Mouse (Mus musculus) ES-Bruce4 (cell line): Measurements from ENCODE around the gene Cd81. TPM values are rescaled to one million over a fixed set of nuclear protein-coding genes. Genes with fewer than 3 reads are reported as not detected.
A peak's percentile ranks its signal among the peaks of the same experiment; 100 is the strongest.

Source experiments
- H3K27ac ChIP-seq: 2 replicates; pipeline ENCODE4 v1.5.1; 2012; ENCODE audit warnings: low read length, inconsistent platforms; ENCODE audit not compliant: insufficient read depth
- H3K27me3 ChIP-seq: 2 replicates; pipeline ENCODE4 v1.6.1; 2012; ENCODE audit warnings: mild to moderate bottlenecking, low read length, inconsistent platforms; ENCODE audit not compliant: control insufficient read depth, poor library complexity, insufficient read depth, severe bottlenecking
- H3K36me3 ChIP-seq: 2 replicates; pipeline ENCODE4 v1.6.1; 2012; ENCODE audit warnings: inconsistent platforms, mild to moderate bottlenecking, low read length, moderate library complexity; ENCODE audit not compliant: control insufficient read depth, poor library complexity, insufficient read depth, severe bottlenecking
- H3K4me1 ChIP-seq: one replicate; pipeline ENCODE4 v1.8.1; 2011; ENCODE audit warnings: low read length; ENCODE audit not compliant: control insufficient read depth, insufficient read depth
- H3K4me3 ChIP-seq: 2 replicates; pipeline ENCODE4 v1.5.1; 2011; ENCODE audit warnings: low read depth, mild to moderate bottlenecking, low read length
- H3K9ac ChIP-seq: 2 replicates; pipeline ENCODE4 v1.6.1; 2012; ENCODE audit warnings: low read depth, mild to moderate bottlenecking, inconsistent platforms; ENCODE audit not compliant: poor library complexity, severe bottlenecking
- H3K9me3 ChIP-seq: replicated peaks from 2 replicates; pipeline ENCODE4 v1.6.1; 2012; ENCODE audit warnings: mild to moderate bottlenecking, low read length, inconsistent platforms; ENCODE audit not compliant: control insufficient read depth, poor library complexity, insufficient read depth, severe bottlenecking
- CTCF ChIP-seq: IDR thresholded peaks from one replicate; pipeline ENCODE4 v1.8.1; 2011; ENCODE audit warnings: low read depth, low read length
- EP300 ChIP-seq: IDR thresholded peaks from 2 replicates; pipeline ENCODE4 v1.6.1; 2011; ENCODE audit warnings: low read depth, low read length; ENCODE audit not compliant: insufficient read depth
- POLR2A ChIP-seq: IDR thresholded peaks from one replicate; pipeline ENCODE4 v1.8.1; 2011; ENCODE audit warnings: low read length; ENCODE audit not compliant: insufficient read depth
- polyA plus RNA-seq: library from polyadenylated mRNA; stranded (reverse); fragments of >200 nt; gene quantifications from 2 replicates; pipeline ENCODE4 v1.2.4, GENCODE M21; 2011; ENCODE audit warnings: low read depth; ENCODE audit not compliant: missing spikeins, insufficient read depth, insufficient read length

Gene Cd81
- polyA plus RNA-seq, 1 experiment: 392 TPM

- H3K27me3 ChIP-seq: no peaks in the 10 kb centered on the region
- no peaks in the 10 kb centered on the region for H3K4me1 ChIP-seq
- no peak for TF ChIP-seq CTCF
- peak; percentile 18 for TF ChIP-seq POLR2A
- 0 out of 2 replicates have a peak, but pooled peaks have one; percentile 2 for TF ChIP-seq EP300
- H3K9ac ChIP-seq: peak within 1 kb of the TSS; percentile 64
- peak within 1 kb of the TSS; percentile 90 for H3K4me3 ChIP-seq
- H3K9me3 ChIP-seq: no peaks in the 10 kb centered on the region
- H3K36me3 ChIP-seq: peaks cover 33% of the 10 kb centered on the region
- peak within 1 kb of the TSS; percentile 77 for H3K27ac ChIP-seq
Observed at GRCm38 (mm10) chr7:143068882-143069591, 16.5 kb downstream of the Cd81 start, which contains the start of gene Tssc4. Gene Tssc4, plus strand, starts transcription at chr7:143069249.

DNA sequence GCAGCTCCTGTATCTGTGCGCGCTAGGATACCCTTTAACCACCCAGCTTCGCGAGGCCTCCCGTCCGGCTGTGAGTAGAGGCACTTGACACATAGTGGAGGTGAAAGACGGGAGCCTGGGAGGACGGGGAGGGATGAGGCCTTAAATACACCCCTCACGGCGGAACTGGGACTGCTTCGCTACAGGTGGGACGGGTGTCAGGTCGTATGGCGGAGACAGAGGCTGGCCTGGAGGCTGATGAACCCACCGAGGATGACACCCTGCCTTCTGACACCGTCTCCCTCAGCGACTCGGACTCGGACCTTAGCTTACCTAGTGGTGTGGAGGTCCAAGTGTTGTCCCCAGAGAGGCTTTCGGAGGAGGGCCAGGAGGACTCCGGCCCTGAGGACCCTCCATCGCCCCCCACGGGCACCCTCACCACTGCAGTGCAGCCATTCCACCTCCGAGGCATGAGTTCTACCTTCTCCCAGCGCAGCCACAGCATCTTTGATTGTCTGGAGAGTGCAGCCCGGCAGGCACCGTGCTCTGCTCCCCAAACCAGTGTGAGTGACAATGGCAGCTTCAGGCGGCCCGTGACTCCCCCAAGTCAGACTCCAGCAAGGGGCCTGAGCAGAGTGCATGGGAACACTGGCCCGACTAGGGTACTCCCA, 17.3 kb downstream of the Cd81 start:
- Histone ChIP-seq H3K9ac (peak overlapping the region; percentile 64), H3K4me3 (peak overlapping the region; percentile 90), H3K36me3 (peaks cover 25% of the 10 kb centered on the region), H3K9me3 (no peaks in the 10 kb centered on the region), H3K27ac (peak overlapping the region; percentile 12; the same call in 1 of the 2 replicates), H3K4me1 (no peaks in the 10 kb centered on the region), H3K27me3 (no peaks in the 10 kb centered on the region)
- TF ChIP-seq CTCF (no peak), EP300 (no peak), POLR2A (no peak)

DNA sequence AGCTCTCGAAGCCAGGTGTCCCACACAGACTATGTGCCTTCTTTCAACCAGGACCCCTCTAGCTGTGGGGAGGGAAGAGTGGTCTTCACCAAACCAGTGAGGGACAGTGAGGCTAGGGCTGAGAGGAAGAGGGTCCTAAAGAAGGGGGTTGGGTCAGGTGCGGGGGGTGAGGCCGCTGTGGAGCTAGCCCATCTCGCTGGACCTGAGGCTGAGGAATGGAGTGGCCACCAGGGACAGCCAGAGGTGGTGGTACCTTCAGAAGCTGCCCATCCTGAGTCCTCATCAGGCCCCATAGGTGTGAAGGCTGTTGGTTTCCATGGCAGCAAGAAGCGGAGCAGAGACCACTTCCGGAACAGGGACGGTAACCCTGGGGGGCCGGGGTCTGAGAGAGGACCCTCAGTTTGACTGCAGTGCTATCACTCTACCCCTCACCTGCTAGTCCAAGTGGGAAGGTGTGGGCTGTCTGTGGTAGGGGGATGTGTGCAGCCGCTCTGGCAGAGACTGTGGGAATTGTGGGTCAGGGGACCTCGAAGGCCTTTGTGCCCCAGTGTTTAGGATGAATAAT, 18.0 kb downstream of the Cd81 start:
- H3K9me3 ChIP-seq: no peaks in the 10 kb centered on the region
- H3K9ac ChIP-seq: 0 out of 2 replicates have a peak overlapping the region, but pooled peaks have one; percentile 64
- no peaks in the 10 kb centered on the region for H3K4me1 ChIP-seq
- H3K27ac ChIP-seq: no peak overlapping the region
- TF ChIP-seq EP300 (no peak), CTCF (no peak), POLR2A (no peak)
- H3K4me3 ChIP-seq: peak overlapping the region; percentile 90
- H3K36me3 ChIP-seq: peaks cover 18% of the 10 kb centered on the region
- no peaks in the 10 kb centered on the region for H3K27me3 ChIP-seq

GRCm38 (mm10) chr7:143072605-143073004, 20.1 kb downstream of the Cd81 start:
- TF ChIP-seq CTCF: no peak
- Histone ChIP-seq H3K4me3 (no peak overlapping the region), H3K4me1 (no peaks in the 10 kb centered on the region), H3K9ac (no peak overlapping the region), H3K27me3 (no peaks in the 10 kb centered on the region), H3K27ac (no peak overlapping the region), H3K9me3 (no peaks in the 10 kb centered on the region), H3K36me3 (no peaks in the 10 kb centered on the region; the same call in 1 of the 2 replicates)

DNA sequence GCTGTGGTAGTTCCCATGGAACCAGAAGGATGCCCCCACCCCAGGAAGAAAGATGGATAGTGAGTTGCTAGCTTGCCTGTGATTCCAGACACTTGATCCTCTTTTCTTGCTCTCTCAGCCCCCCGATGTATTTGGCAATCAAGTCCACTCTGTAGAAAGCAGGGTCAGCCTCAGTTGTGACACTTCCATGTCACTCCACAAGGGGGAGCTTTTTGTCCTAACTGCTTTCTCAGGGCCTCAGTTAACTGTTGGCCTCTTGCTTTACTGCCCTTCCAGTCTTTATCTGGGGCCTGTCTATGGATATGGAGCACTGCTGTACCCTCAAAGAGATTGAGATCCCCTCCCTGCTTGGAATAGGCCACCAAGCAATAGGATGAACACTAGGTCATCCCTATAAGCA, 20.5 kb downstream of the Cd81 start:
- Histone ChIP-seq H3K9ac (no peak overlapping the region), H3K27me3 (no peaks in the 10 kb centered on the region), H3K9me3 (no peaks in the 10 kb centered on the region), H3K4me3 (no peak overlapping the region), H3K27ac (no peak overlapping the region), H3K4me1 (no peaks in the 10 kb centered on the region), H3K36me3 (no peaks in the 10 kb centered on the region)
- TF ChIP-seq EP300 (no peak), CTCF (peak; percentile 18)

- no peak overlapping the region for H3K27ac ChIP-seq
- no peaks in the 10 kb centered on the region for H3K4me1 ChIP-seq
- TF ChIP-seq POLR2A (no peak), EP300 (no peak), CTCF (no peak)
Observed at GRCm38 (mm10) chr7:143075394-143075793, 22.9 kb downstream of the Cd81 start.

More at GRCm38 (mm10) chr7:143075394-143075793, 22.9 kb downstream of the Cd81 start:
- Histone ChIP-seq H3K9me3 (no peaks in the 10 kb centered on the region), H3K27me3 (no peaks in the 10 kb centered on the region), H3K36me3 (no peaks in the 10 kb centered on the region), H3K4me3 (no peak overlapping the region), H3K9ac (no peak overlapping the region)
